Mouse (Mus musculus): ENCODE measurements at regions not wholly inside any gene's neighbourhood (a gene's known extent, or its start where the extent isn't known, plus 50 kb on each side); places are given as distances from the start of the nearest gene placed in this dataset.

- Histone ChIP-seq H3K4me2 (replicated peaks; ENCODE audit: low read depth, low read length) (no peak overlapping the region), H3K27me3 (replicated peaks; ENCODE audit: insufficient read depth, low read length) (no peaks in the 10 kb centered on the region), H3K27ac (ENCODE audit: low read length) (no peak overlapping the region), H3K4me3 (ENCODE audit: low read depth, low read length) (no peak overlapping the region), H3K9me3 (ENCODE audit: low read length) (no peaks in the 10 kb centered on the region), H3K9ac (replicated peaks; ENCODE audit: low read depth) (no peak overlapping the region), H3K36me3 (ENCODE audit: insufficient read depth, low read length) (no peaks in the 10 kb centered on the region), H3K4me1 (ENCODE audit: insufficient read depth, low read depth, low read length) (no peaks in the 10 kb centered on the region)
- DNase-seq (ENCODE audit: low spot score) = no peak
- no peak for TF ChIP-seq CTCF (IDR thresholded peaks at IDR 0.05)
- TF ChIP-seq EP300 (IDR thresholded peaks at IDR 0.05) = no peak
- no peak for ATAC-seq
- WGBS = 64% methylated on average over 5 of the region's 5 CpGs
Observed at GRCm38 (mm10) chr11:110633351-110633750, 234.4 kb downstream of the Map2k6 start.

DNA sequence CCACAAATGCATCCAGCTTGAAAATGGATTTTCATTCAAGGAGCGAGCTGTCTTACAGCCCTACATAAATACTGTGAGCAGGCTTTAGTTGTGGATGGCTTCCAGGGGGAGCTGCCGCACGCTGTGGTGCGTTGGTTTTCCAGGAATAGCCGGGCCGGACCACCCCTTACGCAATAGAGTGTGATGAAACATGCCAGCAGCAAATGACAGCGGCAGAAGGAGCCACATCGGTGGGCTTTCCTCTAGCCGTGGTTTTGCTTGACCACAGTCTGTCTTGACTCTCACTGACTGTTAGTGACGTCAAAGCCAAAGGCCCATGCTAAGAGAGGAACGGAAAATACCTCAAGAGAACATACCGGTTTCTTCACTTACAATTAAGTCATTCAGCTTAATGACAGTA lies 243.6 kb downstream of the Map2k6 start:
- DNase-seq (ENCODE audit: low spot score) = peak; percentile 50
- H3K9ac ChIP-seq (replicated peaks; ENCODE audit: low read depth) = no peak overlapping the region
- H3K36me3 ChIP-seq (ENCODE audit: insufficient read depth, low read length) = no peaks in the 10 kb centered on the region
- H3K4me2 ChIP-seq (replicated peaks; ENCODE audit: low read depth, low read length) = peak overlapping the region; percentile 3; the same call in 1 of the 2 replicates
- ATAC-seq = peak; percentile 46
- 0 out of 2 replicates have a peak, but pooled peaks have one; percentile 6 for TF ChIP-seq CTCF (IDR thresholded peaks at IDR 0.05)
- TF ChIP-seq EP300 (IDR thresholded peaks at IDR 0.05) = no peak; the same call in 1 of the 2 replicates
- H3K27me3 ChIP-seq (replicated peaks; ENCODE audit: insufficient read depth, low read length) = no peaks in the 10 kb centered on the region
- H3K4me3 ChIP-seq (ENCODE audit: low read depth, low read length) = no peak overlapping the region
- no peak overlapping the region for H3K27ac ChIP-seq (ENCODE audit: low read length)
- H3K4me1 ChIP-seq (ENCODE audit: insufficient read depth, low read depth, low read length) = no peaks in the 10 kb centered on the region
- WGBS = 53% methylated on average over 13 of the region's 13 CpGs
- no peaks in the 10 kb centered on the region for H3K9me3 ChIP-seq (ENCODE audit: low read length)

DNA sequence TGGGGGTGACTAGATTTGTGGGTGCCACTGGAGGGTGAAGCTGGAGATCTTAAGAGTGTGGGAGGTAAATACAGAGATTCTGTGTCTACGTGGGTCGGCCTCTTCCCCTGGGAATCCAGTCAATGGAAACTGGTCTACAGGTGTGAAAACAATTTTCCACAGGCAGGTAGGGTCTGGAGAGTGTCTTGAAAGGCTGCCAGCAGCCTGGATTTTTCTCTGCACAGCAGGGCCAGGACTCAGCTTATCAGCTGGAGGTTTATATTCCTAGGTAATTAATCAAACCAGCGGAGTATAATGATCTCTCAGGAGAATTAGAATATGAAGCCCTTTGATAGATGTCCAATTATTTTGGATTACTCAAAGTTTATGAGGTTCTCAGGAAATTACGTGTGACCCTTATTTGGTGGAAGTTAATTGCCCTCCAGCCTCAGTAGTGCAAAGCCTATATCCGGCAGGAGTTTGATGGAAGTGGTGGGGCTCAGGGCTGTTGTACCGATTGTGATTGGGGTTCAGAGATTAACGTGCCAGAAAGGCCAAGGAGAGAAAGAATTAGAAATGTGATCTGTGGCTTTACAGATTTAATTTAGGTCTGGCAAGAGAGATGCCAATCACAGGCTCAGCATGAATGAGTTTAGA lies 250.8 kb downstream of the Map2k6 start:
- Histone ChIP-seq H3K36me3 (ENCODE audit: insufficient read depth, low read length) (no peaks in the 10 kb centered on the region), H3K27ac (ENCODE audit: low read length) (no peak overlapping the region), H3K4me3 (ENCODE audit: low read depth, low read length) (no peak overlapping the region), H3K9me3 (ENCODE audit: low read length) (no peaks in the 10 kb centered on the region), H3K4me2 (replicated peaks; ENCODE audit: low read depth, low read length) (no peak overlapping the region), H3K9ac (replicated peaks; ENCODE audit: low read depth) (no peak overlapping the region), H3K4me1 (ENCODE audit: insufficient read depth, low read depth, low read length) (no peaks in the 10 kb centered on the region), H3K27me3 (replicated peaks; ENCODE audit: insufficient read depth, low read length) (no peaks in the 10 kb centered on the region)
- no peak for TF ChIP-seq EP300 (IDR thresholded peaks at IDR 0.05)
- no peak for TF ChIP-seq CTCF (IDR thresholded peaks at IDR 0.05)
- DNase-seq (ENCODE audit: low spot score) = no peak
- ATAC-seq = no peak
- 48% methylated on average over 7 of the region's 7 CpGs for WGBS

DNA sequence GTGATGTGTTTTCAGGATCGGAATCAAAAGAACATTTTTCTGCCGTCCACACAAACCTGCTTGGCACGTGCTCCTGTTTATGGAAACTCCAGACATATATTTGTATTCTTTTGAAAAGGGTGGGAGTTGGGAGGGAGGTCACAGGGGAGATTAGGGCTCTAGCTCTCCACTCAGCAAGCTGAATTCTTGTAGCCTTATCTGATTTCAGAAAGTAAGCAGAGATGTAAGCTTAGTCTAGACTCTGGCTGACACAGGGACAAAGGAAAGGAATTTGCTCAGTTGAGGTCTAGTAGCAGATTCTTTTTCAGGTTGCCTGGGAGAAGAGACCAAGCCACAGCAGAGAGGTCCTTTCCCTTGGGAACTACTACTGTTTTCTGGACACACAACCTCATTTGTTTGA lies 253.1 kb downstream of the Map2k6 start:
- Histone ChIP-seq H3K9me3 (ENCODE audit: low read length) (no peaks in the 10 kb centered on the region), H3K4me2 (replicated peaks; ENCODE audit: low read depth, low read length) (no peak overlapping the region), H3K4me1 (ENCODE audit: insufficient read depth, low read depth, low read length) (no peaks in the 10 kb centered on the region), H3K27me3 (replicated peaks; ENCODE audit: insufficient read depth, low read length) (no peaks in the 10 kb centered on the region), H3K27ac (ENCODE audit: low read length) (no peak overlapping the region), H3K4me3 (ENCODE audit: low read depth, low read length) (no peak overlapping the region), H3K36me3 (ENCODE audit: insufficient read depth, low read length) (no peaks in the 10 kb centered on the region), H3K9ac (replicated peaks; ENCODE audit: low read depth) (no peak overlapping the region)
- DNase-seq (ENCODE audit: low spot score) = no peak
- TF ChIP-seq CTCF (IDR thresholded peaks at IDR 0.05) = no peak
- 11% methylated on average over 3 of the region's 3 CpGs for WGBS
- ATAC-seq = no peak

- Histone ChIP-seq H3K4me1 (ENCODE audit: insufficient read depth, low read depth, low read length) (no peaks in the 10 kb centered on the region), H3K4me2 (replicated peaks; ENCODE audit: low read depth, low read length) (no peak overlapping the region)
Observed at GRCm38 (mm10) chr11:110656524-110657156, 257.7 kb downstream of the Map2k6 start.

GRCm38 (mm10) chr11:110657854-110658253 lies 258.9 kb downstream of the Map2k6 start:
- DNase-seq (ENCODE audit: low spot score) (no peak), ATAC-seq (no peak)
- WGBS = 35% methylated on average over 8 of the region's 8 CpGs
- Histone ChIP-seq H3K4me1 (ENCODE audit: insufficient read depth, low read depth, low read length) (no peaks in the 10 kb centered on the region), H3K27me3 (replicated peaks; ENCODE audit: insufficient read depth, low read length) (no peaks in the 10 kb centered on the region), H3K36me3 (ENCODE audit: insufficient read depth, low read length) (no peaks in the 10 kb centered on the region), H3K27ac (ENCODE audit: low read length) (no peak overlapping the region), H3K4me3 (ENCODE audit: low read depth, low read length) (no peak overlapping the region), H3K9ac (replicated peaks; ENCODE audit: low read depth) (no peak overlapping the region), H3K9me3 (ENCODE audit: low read length) (no peaks in the 10 kb centered on the region), H3K4me2 (replicated peaks; ENCODE audit: low read depth, low read length) (no peak overlapping the region)
- TF ChIP-seq CTCF (IDR thresholded peaks at IDR 0.05) = no peak
- TF ChIP-seq EP300 (IDR thresholded peaks at IDR 0.05) = no peak

More at GRCm38 (mm10) chr11:110656524-110657156, 257.7 kb downstream of the Map2k6 start:
- H3K27ac ChIP-seq (ENCODE audit: low read length) = no peak overlapping the region
- no peak for TF ChIP-seq EP300 (IDR thresholded peaks at IDR 0.05)
- TF ChIP-seq CTCF (IDR thresholded peaks at IDR 0.05) = no peak
- ATAC-seq = no peak
- H3K27me3 ChIP-seq (replicated peaks; ENCODE audit: insufficient read depth, low read length) = no peaks in the 10 kb centered on the region
- H3K9ac ChIP-seq (replicated peaks; ENCODE audit: low read depth) = no peak overlapping the region
- no peak overlapping the region for H3K4me3 ChIP-seq (ENCODE audit: low read depth, low read length)
- no peak for DNase-seq (ENCODE audit: low spot score)
- no peaks in the 10 kb centered on the region for H3K9me3 ChIP-seq (ENCODE audit: low read length)
- no peaks in the 10 kb centered on the region for H3K36me3 ChIP-seq (ENCODE audit: insufficient read depth, low read length)
- 82% methylated on average over 11 of the region's 11 CpGs for WGBS

All from lung, postnatal 0 days (tissue).